Mouse (Mus musculus): ENCODE data around the gene Amph.
A peak's percentile ranks its signal among the peaks of the same experiment; 100 is the strongest.

Amph gene

DNA sequence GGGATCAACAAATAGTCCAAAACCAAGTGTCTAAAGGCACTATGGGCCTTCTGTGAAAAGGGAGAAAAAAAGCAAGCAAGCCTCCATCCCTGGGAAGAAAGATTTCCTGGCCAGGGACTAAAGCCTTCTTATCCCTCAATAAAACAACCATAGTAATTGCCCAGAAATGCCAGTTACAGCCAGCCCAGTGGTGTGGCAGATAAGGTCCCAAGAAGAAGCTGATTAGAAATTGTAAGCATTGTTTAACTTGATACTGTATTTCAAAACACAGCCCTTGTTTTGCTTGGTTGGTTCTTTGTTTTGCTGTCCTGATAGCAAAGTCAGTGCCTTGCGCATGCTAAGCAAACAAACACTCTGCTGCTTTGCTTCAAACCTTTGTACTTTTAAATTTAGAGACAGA, 191.8 kb downstream of the Amph start:
- DNase-seq (ENCODE audit: low spot score) = no peak

DNA sequence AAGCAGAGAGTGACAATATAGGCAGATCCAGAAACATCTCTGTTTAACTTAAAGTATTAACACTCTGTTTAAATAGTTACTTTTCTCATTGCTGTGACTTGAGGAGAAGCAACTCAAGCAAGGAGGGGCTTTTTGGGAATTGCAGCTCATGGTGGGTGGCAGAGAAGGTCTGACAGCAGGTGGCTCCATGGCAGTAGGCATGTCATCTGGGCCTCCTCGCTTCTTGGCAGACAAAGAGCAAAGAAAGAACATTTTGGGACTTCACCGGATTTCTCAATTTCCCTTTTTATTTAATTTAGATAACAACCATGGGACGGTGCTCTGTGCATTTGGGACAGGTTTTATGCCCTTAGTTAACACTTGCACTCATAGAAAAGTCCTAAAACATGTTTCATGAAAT, 195.8 kb downstream of the Amph start:
- no peak for DNase-seq (ENCODE audit: low spot score)

DNA sequence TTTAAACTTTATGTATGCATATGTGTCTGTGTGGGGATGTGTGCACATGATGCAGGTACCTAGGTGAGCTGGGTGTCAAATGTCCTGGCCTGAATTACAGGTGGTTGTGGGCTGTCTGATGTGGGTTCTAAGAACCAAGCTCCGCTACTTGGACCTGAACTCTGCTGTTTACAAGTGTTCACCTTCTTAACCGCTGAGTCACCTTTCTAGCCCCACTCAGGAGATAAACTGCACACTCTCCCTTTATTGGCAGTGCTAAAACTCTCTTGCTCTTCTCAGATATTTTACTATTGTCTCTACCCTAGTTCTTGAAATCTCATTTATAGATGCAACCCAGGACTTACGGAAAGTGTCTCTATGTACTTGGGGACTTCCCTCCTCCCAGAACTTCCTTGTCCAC, 199.5 kb downstream of the Amph start:
- no peak for DNase-seq (ENCODE audit: low spot score)

DNA sequence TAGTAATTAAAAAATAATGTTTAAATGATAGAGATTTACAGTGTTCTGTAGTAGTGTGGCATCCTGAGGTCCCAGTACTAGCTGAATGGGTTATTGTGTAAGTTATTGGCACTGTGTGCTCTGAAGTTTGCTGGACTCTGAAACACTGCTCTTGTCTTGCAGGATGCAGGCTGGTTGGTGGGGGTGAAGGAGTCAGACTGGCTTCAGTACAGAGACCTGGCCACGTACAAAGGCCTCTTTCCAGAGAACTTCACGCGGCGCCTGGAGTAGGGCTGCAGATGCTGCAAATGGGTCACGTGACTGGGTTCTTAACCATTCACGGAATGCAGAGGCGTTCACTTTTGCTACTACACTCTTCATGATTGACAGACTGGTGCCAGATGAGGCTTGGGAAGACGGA, 201.6 kb downstream of the Amph start:
- no peak for DNase-seq (ENCODE audit: low spot score)

DNA sequence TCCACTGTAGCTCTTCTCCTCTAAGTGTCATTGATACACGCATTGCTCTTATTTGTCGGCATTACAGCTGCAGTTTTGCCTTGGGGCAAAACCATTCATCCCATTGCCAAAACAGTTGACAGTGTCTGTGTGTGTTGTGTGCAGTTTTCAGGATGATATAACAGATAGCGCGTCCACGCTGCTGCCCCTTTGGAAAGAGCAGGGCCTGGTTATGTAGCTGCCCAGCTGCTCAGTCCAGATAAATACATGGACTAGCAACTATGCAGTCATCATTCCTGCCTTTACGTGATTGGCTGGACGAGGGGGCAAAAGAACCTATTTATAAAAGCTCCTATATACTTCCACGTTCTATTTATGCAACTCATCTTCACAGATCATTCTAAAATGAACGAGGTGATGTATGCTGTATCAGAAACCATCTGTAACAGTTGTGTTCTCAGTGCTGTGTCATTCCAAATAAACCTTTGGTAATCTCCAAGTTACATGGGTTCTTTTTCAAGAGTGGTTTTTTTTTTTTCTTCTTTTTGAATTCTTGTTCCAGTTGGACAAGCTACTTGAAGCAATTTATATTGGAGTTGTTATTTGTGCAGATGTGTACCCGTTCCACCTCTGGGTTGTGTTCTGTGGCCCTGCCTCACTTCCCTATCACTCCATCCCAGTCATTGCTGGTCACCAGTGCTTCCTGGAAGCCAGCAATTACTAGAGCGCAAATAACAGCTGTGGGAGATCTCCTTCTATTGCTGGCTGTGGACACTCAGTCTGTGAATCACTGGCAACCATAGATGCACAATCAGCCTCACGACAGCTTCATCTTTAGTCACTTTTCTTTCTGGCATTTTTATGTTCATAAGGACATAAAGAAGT, 202.7 kb downstream of the Amph start:
- no peak for DNase-seq (ENCODE audit: low spot score)

DNA sequence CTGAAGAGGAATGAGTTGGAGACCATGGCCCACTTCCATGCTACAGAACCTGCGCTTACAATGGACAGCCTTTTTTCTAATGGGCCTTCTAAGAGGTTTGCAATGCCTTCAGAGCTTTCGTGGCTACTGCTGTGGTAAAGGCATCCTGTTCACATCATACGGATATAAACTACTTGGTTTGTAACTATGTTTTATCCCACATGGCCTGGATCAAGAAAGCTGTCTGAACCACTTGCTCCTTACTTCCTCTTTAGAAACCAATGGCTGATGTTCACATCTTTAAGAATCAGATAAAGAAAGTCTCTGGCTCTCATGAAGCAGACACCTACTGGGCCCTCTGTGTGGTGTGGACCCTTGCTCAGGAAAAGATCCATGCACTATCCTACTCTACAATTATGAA, 204.1 kb downstream of the Amph start:
- DNase-seq (ENCODE audit: low spot score) = no peak

DNA sequence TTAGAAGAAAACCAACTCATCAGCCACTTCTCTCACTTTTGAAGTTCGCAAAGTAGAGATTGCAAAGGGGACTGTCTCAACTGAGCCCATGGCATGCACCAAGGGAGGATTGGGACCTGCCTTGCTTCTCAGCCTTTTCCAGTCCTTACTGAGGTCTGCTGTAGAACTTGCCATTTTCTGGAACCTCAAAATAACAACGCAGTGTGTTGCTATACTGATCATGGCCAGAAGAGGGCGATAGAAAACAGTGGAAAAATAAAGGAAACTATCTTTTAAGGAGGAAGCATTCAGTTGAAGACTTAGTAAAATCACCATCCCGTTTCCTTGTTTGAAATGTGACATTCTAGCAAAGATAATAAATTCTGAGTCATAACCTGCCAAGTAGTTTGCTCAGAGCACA, 210.5 kb downstream of the Amph start:
- DNase-seq (ENCODE audit: low spot score) = no peak

DNA sequence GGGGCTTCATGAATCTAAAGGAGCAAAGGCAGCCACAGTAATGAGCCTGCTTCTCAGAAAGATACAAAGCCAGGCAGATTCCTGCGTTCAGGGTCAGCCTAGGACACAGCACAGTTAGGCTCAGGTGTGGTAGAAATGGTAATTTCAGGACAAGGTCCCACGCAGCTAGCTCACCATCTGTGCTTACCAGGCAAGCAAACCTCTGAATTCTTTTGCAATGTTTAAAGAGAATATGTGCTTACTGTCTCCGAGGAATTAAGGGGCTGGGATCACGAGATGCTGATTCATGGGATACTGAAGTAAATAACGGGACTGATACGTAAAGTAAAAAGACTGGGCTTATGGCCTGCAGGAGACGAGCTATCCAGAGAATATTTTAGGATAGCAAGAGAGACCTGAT, 212.6 kb downstream of the Amph start:
- no peak for DNase-seq (ENCODE audit: low spot score)

DNA sequence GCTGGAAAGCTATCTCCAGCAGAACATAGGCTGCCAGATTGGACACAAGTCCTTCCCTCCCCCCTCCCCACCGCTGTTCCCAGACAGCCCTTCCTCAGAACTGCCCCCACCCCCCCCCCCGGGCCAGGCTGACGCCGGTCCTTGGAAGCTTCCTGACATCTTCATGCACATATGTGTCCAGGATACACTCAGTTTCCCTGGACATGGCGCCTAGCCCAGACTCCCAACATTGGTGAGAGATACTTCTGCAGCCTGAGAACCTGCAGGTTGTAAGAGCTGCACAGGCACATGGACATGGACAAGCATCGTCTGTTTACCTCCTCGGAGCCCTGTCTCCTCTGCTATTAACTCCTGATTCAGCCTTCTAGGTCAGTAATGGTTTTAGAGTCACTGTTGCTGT, 213.1 kb downstream of the Amph start:
- DNase-seq (ENCODE audit: low spot score) = no peak

DNA sequence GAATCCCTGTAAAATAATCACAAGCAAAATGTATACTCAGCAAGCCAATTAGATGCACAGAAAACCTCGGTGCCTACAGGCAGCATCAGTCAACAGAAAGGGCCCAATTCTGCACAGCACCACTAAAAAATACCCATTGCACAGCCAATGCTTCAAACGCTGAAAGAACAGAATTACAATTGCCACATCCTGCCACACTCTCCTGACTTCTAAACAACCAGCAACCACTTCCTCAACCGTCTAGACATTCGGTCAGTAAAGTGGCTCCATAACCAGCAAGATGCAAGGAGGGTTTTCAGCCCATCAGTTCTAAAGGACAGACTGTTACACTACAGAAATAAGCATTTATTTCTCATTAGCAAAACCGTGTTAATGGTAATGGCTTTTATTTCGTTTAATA, 214.1 kb downstream of the Amph start:
- no peak for DNase-seq (ENCODE audit: low spot score)

DNA sequence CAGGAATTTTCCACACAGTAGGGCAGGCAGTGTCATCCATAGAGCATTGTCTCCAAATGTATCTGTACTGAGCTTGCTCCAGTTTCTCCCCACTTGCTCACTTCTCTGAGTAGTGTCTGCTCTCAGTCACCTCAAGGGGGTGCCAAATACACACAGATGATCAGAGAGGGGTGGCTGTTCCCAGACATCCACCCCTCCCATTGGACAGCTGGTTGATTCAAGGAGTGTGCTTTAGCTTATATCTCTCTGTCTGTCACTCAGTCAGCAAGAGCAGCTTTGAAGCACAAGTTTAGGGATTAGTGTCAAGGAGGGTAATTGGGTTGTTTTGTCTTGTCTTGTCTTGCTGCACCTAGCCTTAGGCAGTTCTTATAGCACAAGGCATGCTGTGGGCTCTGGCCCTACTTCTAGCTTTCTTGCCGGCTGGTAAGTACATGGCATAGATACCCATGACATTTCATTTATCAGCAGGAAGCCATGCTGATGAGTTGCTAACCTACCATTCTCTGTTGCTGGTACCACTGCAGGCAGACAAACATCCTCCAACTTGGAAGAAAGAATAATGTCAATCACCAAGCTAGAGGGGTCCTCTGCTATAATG, 229.8 kb downstream of the Amph start:
- DNase-seq (ENCODE audit: low spot score) = peak; percentile 15

DNA sequence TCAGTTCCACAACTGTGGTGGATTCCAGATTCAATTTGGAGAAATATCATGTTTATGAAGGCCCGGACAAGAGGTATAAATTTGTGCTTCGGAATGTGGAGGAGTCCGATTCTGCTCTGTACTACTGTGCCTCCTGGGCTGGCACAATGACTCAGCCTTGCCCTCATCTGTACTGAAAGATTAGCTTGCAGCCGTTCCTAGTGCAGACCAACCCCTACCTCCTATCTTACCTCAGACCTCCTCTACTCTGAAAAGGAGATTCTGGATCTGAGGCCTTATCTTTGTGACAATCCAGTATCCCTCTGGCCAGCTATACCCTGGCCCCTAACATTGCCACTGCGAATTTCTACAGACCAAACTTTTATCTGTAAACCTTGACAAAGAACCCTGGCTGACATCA, 230.3 kb downstream of the Amph start:
- peak; percentile 35 for DNase-seq (ENCODE audit: low spot score)

DNA sequence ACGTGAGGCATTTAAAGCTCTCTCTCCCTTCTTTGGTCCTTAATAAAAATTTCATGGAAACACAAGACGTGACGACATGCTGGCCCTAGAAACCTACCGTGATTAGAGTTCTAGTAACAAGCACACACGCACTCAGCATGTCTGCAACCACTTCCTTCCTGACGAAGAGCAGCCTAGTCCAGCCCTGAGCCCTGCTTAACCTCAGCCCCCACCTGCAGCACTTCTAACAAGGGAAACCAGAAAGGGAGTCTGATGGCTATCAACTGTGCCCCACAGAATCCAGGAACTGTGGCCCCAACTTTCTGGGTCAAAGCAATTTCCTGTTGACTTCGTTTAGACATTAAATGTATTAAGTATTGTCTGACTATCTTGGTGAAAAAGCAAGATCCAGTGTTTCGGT, 234.3 kb downstream of the Amph start:
- DNase-seq (ENCODE audit: low spot score) = no peak

DNA sequence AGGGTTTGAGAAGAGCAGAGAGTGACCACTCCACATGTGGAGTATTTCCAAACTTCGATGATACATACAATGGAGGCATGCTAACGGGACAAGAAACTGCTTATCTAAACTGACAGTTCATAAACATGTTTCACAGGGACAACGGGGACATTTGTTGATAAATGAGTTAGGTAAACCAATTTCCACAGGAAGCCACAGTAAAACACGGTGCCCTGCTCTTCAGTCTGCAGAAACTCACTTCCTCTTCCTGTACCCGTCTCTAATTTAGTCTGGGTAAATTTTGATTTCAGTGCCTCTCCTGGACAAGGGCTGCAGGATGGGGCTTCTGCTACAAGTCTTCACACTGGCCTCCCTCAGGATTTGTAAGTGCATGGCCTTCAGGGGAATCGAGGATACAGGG, 242.0 kb downstream of the Amph start:
- DNase-seq (ENCODE audit: low spot score) = no peak

DNA sequence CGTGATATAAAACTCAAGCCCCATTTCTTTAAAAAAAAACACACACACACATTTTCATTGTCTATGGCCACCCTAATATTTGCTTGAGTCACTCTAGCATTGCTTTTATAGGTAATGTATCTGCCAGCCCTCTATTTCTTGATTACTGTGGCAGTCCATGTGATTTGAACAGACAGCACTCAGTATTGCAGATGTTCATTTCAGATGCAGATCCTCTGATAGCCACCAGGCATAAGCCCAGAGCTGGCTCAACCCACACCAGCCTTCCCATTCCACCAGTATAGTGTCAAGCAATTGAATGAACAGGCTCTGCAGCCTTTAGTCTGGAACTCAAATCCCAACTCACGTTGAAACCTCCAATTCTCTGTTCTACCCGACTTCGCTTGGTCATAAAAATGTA, 246.8 kb downstream of the Amph start:
- no peak for DNase-seq (ENCODE audit: low spot score)

DNA sequence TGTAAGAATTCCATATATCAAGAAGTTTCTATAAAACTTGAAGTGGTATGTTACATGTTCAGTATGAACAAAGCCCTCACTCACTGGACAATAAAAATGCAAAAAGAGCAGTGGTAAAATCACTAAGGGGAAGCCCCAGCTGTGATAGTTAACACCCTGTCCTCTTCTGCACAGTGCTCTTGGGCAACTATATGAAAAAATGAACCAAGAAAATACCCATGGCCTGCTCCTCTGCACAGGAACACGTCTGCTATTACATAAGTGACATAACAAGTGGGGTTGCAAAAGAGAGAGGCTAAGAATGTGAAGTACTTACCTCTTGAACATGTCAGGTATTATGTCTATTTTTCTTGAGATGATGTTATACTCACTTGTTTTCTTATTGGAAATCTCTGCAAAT, 247.5 kb downstream of the Amph start:
- DNase-seq (ENCODE audit: low spot score) = no peak
